Mouse (Mus musculus) mouse embryonic stem cell (cell line): Measurements from ENCODE around the gene Aip.

Experiments
- in situ Hi-C, 2 experiments: fragments of 300-500 bp; cut with MboI; formaldehyde crosslinking; loops; 1 replicate in 1 of 2; 3 replicates in 1 of 2; pipeline ENCODE4 v1.14.3; 2019 to 2020; ENCODE audit warnings: low sequenced_read_pairs in 2 of 2, low pct_unique_long_range_greater_than_20kb in 1 of 2, mixed read lengths in 1 of 2; ENCODE audit not compliant: unreplicated experiment in 1 of 2

The Aip gene

DNA sequence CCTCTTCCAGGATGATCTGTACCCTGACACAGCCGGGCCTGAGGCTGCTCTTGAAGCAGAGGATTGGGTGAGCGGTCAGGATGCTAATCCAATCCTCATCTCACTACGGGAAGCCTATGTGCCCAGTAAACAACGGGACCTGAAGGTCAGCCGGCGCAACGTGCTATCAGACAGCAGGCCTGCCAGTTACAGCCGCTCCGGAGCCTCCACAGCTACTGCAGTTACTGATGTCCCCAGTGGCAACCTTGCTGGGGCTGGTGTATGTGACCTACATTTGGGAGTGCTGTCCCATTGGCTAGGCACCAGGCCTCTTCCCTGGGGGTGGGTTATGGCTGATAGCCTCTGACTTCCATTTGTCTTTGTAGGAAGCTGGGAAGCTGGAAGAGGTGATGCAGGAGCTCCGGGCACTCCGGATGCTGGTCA, 27.6 kb upstream of the Aip start, which contains the start of gene Ptprcap:
Gene Ptprcap (plus strand): TSS at position 373 of the 423 bp plus-strand sequence.
- in situ Hi-C loops, result no loop called here

DNA sequence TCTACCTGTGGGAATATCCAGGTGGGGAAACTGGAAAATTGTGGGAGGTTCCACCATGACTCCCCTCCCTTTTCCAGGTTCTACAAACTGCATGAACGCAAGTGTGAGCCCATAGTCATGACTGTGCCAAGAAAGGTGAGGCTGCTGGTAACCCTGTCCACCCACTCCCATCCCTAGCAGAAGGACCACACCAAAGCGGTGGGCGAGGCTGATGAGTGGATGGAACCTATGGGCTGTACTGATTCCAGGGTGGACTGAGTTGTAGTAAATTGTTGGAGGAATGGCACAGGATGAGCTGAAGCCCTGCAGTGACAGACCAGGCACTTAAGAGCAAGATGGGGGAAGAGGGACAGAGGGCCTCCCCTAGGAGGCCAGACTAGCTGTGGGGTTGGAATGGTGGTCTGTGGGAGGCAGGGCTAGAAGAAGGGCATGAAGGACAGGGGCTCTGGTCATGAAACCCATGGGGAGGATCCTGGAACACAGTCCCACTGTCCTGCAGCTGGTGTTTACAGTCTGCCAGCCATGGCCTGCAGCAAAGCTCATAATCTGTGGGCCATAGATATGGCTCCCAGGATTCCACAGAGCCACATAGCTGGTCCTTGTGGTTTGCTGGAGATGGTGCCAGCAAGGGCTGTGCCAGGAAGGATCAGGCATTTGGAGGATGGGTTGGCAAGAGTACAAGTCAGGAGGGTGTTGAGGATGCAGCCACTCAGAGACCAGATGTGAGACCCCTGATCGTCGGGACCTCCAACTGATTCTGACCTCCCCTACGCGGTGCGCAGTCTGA, 27.0 kb upstream of the Aip start:
- in situ Hi-C loops, result no loop called here

DNA sequence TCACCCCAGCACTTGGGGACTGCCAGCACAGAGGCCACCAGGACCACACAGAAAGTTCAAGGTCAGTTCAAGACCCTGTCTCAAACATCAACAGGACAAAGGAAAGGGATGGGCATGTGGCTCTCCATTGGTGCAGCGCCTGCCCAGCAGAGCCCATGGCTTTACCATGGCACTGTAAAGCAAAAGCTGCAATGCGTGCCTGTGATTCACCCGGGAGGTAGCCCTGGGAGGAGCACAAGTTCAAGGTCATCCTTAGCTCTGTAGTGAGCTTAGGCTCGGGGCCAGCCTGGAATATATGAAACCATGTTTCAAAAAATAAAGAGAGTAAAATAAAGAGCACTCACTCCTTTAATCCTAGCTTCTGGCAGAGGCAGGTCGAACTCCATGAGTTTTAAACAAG, 26.2 kb upstream of the Aip start:
- in situ Hi-C loops, result no loop called here

DNA sequence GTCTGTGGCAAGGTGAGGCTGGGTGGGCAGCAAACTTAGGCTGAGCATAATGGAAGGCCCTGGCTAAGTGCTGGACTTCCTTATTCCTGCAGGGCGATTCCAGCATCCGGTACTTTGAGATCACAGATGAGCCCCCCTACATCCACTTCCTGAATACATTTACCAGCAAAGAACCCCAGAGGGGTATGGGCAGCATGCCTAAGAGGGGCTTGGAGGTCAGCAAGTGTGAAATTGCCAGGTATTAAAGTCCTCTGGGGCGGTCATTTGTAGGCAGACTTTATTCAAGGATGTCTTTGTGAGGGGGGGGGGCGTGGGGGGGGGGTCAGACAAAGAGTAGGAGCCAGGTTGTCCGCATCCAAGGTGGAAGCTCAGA, 25.8 kb upstream of the Aip start:
- in situ Hi-C loops, result no loop called here

DNA sequence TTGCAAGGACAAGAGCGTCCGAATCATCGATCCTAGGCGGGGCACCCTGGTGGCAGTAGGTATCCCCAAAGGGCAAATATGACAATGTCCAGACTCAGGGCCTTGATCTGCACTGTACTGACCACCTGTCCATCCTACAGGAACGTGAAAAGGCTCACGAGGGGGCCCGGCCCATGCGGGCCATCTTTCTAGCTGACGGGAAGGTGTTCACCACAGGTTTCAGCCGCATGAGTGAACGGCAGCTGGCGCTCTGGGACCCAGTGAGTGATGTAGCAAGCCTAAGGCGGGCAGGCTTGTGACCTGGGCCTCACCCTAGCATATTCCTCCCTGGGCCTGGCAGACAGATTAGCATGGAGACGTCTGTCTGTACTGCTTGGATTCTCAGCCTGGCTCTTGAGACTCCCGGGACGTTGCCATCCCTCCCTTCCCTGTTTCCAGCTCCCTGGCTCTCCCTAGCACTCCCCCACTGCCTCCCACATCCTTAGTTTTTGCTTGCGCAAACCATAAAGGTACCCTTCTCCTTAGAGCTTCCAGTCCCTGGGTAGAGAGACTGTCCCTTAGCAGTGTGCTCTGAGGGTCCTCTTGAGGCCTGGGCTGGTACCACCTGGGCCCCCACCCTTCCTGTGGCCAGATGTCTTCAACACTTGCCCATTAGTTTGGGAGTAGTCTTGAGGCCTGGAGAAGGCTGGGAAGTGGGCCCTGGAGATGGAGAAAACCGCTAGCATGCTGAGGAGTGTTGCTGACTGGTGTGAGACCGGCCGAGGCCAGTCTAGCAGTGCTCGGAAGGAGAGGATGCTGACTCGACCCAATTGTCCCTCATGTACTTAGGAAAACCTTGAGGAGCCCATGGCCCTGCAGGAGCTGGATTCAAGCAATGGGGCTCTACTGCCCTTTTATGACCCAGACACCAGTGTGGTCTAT, 25.2 kb upstream of the Aip start:
- in situ Hi-C loops, result no loop called here

DNA sequence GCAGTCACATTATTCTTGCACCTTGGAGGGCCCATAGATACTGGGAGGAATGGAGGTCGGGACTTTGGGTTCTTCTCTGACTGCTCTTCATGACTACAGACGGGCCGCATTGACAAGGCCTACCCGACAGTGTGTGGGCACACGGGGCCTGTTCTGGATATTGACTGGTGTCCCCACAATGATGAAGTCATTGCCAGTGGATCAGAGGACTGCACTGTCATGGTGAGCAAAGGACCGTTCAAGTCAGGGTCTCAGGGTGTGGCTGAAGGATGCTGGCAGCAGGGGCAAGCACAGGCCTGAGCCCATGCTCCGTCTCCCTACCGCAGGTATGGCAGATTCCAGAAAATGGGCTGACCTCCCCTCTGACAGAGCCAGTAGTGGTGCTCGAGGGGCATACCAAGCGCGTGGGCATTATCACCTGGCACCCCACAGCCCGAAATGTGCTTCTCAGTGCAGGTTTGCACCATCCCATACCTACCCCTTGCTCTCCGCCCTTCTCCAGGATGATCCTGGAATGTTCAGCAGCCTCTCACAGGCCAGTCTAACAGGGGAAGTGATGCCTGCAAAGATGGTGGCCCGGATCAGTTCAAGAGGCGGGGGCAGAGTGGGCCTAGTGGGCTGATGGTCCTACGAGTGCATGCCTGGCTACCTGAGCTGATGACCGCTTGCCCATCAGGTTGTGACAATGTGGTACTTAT, 24.3 kb upstream of the Aip start:
- in situ Hi-C loops, result no loop called here

DNA sequence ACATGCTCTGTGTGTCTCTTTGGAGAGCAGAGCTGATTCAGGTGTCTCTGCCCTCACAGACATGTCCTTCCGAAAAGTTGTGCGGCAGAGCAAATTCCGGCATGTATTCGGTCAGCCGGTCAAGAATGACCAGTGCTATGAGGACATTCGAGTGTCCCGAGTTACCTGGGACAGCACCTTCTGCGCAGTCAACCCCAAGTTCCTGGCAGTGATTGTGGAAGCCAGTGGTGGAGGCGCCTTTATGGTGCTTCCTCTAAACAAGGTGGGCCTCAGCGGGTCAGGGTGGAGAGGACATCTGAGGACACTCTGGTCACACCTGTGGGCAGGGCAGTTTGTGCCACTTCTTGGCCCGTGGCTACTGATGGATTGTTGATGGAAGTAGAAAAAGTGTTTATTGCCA, 23.6 kb upstream of the Aip start:
- in situ Hi-C loops, result no loop called here

DNA sequence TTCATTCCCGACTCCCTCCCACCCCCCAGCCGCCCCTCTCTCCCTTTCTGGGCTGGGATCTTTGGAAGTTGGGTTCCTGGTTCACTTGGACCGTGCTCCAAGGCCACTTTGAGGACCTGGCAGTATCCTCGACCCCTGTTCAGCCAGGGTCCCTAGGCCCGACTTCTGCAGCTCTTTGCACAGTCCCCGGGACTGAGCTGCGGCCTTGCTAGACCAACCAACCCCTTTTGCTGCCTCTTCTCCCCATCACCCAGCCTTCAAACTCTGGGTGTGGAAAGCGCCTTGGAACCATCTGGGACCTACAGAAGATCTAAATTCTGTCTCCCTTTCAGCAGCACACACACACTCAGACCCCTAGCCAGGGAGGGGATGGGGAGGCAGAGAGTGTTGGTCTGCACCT, 23.2 kb upstream of the Aip start:
- in situ Hi-C loops, result no loop called here

DNA sequence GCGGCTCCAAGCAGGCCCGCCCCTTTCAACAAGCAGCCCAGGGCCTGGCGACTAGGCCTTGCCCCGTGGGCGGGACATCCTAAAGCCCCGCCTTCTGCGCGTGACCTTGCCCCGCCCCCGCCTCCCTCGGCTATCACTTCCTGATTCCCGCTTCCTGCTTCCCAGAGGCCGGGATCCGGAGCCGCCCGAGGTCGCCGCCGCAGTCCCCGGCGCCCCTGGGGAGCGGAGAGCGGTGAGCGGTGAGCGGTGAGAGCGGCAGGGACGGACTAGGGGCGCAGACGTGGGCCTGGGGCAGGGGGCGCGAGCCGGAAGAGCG, 22.8 kb upstream of the Aip start, which contains the start of gene Coro1b:
Gene Coro1b (plus strand): TSS at position 129 of the 316 bp plus-strand sequence.
- in situ Hi-C loops, result no loop called here

DNA sequence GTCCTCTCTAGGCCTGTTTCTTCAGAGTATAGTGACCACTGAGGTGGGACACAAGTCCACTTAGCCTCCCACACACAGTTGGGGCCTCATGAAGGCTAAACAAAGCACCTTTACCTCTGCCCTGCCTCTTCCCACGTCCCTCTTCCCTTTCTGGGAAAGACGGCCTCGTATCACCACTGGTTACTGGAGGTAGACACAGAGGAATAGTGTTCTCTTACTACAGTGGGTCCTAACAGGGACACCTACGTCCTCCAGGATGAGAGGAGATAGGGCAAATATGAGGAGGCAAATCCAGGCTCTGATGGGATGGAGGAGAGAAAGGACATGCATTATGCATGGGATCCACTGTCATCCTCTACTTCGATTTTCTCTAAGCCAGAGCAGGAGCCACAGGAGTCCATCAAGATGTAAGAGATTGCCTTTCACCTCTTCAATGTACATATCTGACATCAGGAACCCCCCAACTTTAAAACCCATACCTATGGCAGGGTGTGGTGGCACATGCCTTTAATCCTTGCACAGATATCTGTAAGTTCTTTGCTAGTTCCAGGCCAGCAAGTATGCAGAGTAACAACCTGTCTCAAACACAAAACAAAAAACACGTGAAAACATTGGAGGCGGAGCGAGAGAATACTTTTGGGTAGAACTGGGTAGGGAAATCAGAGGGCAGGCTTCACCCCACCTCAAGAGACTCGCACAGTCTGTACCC, 22.3 kb upstream of the Aip start:
- in situ Hi-C loops, result no loop called here

DNA sequence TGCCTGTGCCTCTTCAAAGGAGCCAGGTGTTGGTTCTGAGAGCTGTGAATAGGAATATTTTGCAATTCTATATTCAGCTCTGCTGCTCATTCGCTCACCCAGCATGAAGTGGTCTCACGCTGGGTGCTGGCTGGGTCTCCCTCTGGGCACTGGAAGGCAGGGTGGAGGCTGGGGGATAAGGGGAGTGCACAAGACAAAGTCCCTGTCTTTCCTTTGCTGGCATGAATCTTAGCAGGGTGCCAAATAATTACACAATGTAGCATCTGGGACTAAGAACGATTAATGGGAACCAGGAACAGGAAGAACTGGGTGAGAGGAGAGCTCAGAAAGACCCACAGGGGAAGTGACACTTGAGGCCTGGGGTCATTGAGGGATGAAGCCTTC, 21.4 kb upstream of the Aip start:
- in situ Hi-C loops, result no loop called here

DNA sequence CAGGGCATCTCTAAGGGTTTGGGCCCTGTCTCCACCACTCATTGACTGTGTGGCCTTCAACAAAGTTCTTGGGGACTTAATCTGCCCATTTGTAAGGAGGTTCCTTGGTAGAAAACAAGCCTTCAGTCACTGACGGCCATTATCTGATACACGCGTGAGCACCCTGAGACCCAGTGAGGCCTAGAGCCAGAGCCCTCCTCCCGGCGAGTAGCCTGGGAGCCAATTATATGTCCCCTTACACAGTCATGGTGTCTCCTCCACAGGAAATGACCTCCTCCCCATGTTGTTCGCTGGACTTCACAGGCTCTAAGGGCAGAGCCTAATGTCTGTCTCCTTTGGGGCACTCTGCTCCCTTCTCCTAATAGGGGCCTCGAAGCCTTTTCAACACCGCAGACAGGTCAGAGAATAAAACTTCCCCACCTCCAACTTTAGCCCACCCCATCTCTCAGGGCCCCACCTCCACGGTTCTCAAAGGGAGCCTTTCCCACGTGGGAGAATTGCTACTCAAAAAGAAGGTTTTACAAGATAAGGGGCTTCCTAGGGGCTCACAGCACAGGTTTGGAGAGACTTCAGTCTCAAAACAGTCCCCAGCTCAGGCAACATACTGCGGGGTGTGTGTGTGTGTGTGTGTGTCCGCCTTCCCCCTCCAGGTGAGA, 20.8 kb upstream of the Aip start:
- in situ Hi-C loops, result no loop called here

DNA sequence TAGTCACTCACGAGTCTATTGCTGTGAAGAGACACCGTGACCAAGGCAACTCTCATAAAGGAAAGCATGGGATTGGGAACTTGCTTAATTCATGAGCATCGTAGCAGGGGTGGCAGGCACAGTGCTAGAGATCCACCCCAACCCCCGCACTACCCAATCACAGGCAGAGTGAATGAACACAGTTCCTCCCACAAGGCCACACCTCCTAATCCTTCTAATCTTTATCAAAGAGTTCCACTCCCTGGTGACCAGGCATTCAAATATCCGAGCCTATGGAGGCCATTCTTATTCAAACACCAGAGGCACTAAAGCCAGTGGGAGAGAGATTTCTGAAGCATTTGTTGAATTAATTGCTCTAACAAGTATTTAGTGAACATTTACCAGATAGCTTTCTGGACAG, 20.3 kb upstream of the Aip start:
- in situ Hi-C loops, result no loop called here

DNA sequence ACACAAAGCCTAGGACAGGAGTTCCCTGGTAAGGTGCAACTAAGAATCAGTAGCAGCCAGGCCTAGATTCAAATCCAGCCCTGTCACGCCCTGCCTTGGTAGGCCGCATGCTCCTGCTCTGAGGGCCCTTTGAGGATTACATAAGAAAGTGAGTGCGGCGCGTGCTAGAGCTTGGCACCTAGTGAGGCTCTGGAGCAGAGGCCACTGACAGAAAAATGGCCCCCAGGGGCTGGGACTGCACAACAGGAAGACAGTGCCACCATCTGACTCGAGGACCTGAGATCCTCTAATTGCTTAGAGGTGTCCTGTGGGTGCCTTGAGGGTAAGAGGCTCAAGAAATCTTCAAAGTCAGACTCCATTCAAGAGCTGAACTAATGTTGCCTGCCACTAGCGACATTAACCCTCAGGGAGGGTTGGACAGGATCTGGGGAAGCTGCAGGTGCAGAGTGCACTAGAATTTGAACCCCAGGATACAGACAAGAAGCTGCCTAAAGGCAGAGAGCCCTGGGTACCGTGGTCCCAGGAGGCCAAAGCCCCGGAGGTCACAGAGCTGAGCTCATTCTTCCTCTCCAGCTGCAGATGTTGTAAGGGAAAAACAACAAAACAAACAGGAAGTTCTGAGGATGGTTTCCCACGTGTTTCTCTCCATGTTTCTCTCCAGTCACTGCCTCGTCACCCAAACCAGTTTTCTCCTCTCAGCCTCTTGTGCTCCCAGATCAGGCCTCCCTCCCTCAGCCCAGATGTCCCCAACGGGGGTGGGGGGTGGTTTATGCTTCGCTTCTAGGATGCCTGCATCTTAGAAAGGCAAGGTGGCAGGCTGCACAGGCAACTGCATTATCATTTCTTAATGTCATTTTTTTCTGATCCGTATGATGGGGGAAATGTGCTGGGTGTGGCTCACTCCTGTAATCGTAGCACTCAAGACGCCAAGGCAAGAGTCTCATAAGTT, 19.2 kb upstream of the Aip start:
- in situ Hi-C loops, result no loop called here

DNA sequence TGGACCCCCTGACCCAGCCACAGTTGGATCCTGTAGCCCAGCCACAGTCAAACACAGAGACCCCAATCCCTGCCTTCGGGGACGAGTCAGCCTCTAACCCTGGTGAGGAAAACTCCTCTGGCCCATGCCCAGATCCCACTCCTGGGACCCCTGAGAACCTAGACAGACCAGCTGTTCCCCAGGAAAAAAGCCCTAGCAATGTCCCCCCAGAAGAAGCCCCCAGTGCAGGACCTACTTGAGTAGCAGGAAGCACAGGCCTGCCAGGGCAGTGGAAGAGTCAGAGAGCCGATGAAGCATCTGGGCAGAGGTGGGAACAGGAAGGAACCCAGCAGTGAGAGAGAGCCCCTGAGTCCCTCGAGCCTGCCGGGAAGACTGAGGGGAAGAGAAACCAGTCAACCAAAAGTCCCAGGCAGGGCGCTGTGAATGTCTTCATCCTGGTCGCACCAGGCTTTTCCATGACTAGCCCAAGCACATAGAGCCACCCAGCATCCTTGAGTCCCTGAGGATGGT, 18.2 kb upstream of the Aip start, which contains the start of gene Cabp4:
Gene Cabp4 (minus strand): TSS at position 275 of the 510 bp plus-strand sequence.
- in situ Hi-C loops, result no loop called here

DNA sequence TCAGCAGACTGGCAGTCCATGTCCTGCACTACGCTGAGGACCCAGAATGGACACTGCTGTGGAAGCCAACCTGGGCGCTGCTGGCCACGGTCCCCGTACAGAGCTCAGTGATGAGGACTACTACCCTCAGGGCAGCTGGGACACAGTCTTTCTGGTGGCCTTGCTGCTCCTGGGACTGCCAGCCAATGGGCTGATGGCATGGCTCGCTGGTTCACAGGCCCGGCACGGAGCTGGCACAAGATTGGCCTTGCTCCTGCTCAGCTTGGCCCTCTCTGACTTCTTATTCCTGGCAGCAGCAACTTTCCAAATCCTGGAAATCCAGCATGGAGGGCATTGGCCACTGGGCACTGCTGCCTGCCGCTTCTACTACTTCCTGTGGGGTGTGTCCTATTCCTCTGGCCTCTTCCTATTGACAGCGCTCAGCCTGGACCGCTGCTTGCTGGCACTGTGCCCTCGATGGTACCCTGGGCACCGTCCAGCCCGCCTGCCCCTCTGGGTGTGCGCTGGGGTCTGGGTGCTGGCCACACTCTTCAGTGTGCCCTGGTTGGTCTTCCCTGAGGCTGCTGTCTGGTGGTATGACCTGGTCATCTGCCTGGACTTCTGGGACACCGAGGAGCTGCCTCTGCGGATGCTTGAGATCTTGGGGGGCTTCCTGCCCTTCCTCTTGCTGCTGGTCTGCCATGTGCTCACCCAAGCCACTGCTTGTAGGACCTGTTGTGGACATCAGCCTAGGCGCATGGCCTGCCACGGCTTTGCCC, 16.9 kb upstream of the Aip start:
- in situ Hi-C loops, result no loop called here
